Mouse (Mus musculus) gastrocnemius, adult 18-20 months (tissue): ENCODE results near the gene Vps16. TPM values are rescaled to one million over a fixed set of nuclear protein-coding genes. Genes with fewer than 3 reads are reported as not detected.

Experiments
- DNase-seq: peaks from one replicate; pipeline ENCODE4 v3.0.0; 2021; ENCODE audit warnings: low spot score
- total RNA-seq, 2 experiments: library from RNA; stranded (reverse); gene quantifications; 2 replicates each; pipeline ENCODE4 v1.2.3; 2021

The Vps16 gene
- total RNA-seq, 2 experiments from 2014 or later, result 17.6 to 19.2 TPM

DNA sequence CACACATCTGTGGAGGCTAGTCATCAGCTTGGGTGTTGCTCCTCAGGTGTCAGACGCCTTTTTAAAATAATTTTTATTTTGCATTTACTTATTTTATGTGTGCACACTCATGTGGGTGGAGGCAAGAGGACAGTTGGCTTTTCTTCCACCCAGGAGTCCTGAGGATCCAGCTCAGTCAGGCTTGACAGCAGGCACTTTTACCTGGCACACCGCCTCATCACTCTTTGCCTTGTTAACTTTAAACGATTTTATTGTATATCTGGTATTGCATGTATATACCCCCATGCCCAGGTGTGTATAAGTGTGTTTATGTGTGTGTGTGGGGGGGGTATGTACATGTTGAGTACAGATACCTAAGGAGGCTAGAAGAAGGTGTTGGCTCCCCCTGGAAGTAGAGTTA is 33.7 kb downstream of the Vps16 start:
- DNase-seq, result no peak

DNA sequence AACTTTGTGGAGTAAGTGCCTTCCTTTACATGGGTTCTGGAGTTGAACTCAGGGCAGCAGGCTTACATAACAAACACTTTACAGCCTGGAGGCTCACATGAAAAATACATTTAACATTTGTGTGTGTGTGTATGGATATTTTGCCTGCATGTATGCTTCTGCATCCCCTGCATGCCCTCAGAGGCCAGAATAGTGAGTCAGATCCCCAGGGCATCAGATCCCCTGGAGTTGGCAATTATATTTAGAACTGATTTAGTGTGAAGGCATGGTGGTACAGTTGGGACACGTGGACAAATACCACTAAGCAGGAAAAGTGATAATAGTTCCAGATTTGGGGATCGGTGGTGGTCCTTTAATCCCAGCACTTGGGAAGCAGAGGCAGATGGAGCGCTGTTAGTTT is 35.4 kb downstream of the Vps16 start:
- DNase-seq, result no peak

DNA sequence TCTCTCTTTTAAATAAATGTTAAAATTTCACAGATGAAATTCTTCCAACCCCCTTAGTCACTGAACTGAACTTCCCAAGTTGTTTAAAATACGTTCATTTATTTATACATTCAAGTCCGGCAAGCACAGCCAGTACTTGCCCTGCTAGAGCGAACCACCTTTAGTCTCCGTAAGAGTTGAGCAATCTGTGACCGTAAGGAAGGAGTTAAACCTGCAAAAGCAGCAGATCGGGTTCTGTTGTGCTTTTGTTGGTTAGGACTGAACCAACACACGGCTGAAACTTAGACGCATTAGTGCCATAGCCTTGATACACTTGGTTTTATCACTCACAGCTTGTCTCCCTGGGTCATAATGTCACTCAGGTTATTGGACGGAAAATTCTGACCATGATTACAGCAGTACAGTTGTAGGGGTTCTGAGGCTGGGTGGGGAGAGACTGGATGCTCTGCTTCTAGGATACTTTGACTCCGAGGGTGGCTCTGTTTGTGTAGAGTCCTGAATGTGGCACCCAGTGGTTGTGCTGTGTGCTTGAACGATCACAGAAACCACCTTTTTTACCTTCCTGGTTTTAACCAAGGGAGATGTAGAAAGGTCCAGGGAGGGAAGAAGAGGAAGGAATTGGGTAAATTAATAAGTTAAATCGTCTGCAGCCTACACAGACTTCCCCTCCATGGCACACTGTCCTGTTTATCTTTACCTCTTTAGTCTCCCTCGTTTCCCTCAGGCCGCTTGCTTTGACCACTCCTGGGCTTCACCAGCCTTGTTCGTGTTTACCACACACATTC is 37.3 kb downstream of the Vps16 start:
- no peak for DNase-seq

DNA sequence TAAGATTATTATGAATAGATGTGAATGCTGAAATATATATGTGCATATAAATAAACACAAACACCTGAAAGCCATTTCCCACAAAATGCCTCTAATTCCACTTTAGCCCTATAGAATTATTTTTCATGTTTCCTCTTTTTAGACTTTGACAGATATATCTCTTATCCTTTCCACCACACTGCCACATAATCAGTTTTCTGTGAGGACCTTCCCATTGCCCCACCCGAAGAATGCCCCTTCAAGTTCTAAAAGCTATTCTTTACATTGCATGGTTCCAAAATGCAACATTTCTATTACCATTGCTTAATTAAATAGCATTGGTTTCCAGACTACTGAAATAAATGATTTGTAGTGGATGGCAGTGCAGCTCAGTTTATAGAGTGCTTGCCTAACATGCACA is 42.3 kb downstream of the Vps16 start:
- no peak for DNase-seq

DNA sequence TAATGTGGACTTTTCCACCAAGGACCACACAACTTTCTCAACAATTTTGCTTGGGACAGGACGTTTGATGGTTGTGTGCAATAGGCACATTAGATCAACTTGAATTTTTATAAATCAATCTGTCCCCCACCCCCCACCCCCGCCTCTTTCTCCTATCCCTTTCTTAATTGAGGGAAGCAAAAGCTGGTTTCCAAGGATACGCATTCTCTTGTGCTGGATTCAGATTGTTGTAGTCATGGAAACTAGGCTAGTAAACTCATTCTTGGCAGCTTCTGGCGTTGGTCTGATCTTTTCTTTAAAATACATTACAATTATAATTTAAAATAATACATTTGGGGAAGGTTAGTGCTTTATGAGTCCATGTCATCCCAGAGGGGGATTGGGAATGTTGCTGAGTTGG is 45.2 kb downstream of the Vps16 start:
- no peak for DNase-seq

DNA sequence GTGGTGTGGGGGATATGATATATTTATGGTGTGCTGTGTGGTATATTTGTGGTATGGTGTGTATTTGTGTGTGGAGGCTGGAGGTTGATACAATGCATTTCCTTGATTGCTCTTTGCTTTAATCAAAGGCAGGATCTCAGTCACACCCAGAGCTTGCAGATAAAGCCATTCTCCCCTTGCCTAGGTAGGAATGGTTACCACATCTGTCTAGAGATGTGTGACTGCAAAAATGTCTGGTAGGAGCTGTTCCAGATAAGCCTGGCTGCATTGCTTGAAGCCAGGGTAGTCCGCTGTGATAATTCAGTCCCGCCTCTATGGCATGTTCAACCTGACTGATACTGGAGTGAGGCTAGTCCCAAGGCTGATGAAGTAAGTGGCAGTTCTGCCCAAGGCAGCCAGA is 45.8 kb downstream of the Vps16 start:
- DNase-seq, result no peak

DNA sequence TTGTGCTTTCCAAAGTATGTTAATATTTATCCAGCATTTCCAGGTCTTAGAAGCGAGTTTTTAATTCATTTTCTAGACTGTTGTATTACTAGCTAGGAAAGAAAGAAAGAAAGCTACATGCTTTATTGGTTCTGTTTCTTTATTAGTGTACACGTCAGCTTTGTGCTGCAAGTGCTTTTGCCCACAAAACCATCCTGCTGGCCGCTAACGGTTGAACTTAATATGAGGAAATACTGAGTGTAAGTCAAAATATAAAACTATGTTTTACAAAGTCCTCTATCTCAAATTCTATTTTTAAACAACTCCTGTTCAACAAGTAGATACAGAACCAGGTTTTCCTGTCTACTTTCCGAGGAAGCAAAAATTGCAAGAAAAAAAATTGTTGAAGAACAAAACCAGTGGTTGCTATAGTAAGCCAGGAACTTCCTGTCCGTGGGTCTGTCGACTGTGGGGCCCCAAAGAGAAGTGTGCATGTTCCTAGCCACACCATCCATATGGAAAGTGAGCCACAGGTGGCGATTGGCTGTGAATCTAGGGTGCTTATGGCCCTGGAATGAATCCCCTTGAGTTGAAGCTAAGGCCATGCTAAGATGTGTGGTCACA is 48.9 kb downstream of the Vps16 start:
- DNase-seq, result no peak

DNA sequence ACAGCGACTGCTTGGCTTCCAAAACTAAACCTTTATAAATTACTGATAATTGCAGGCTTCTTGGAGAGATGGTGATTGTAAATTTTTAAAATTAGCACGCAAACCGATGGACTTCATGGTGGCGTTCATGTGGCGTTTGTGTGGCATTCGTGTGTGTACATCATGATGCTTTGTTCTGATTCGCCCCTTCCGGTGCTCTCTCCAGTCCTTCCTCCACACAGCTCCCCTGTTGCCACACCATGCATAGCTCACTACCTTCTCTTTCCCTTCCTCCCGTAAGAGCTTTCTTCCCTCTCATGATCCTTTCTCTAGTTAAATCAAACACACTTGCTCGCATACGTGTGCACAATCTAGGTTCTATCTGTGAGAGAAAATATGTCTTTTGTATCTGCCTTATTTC is 51.6 kb downstream of the Vps16 start:
- DNase-seq, result no peak

DNA sequence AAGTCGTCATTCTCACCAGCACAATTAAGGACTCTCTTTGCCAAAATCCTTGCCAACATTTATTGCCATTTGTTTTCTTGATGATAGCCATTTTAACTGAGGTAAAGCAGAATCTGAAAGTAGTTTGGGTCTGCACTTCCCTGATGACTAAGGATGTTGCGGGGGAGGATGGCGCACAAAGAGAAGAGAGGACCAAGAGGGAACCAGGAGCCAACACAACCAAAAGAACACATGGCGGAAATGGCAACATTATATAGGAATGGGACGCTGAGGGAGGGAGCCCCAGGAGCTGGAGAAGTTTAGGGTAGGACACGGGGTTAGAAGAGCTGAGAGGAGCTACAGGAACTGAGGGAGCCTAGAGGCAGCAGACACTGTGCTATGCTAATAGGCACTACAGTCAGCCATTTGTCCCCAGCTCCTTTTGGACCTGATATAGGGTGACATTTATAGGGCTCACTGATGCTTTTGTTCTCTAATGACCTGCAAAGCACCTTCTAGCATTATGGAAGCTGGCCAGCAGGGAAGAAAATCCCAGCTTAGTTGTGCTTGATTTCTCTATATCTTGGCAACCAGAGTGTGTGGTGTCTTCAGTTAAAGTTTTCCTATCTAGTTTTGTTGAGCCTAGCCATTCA is 52.6 kb downstream of the Vps16 start:
- no peak for DNase-seq

DNA sequence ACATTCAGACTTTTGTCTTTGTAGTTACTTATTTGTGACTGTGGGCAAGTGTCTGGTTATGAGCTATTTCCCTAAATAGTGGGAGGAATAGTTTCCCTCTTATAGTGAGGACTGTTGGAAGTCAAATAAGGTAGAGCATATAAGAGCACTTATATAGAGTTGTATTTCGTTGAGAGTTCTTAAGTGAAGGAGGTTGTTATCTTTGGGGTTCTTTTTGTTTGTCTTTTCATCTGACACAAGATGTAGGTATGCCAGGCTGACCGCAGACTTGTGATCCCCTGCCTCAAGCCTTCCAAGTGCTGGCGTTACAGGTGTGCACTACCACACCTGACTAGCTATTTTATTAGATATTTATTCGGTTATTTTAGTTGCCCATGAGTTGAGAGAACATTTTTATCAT is 58.0 kb downstream of the Vps16 start:
- DNase-seq, result no peak

DNA sequence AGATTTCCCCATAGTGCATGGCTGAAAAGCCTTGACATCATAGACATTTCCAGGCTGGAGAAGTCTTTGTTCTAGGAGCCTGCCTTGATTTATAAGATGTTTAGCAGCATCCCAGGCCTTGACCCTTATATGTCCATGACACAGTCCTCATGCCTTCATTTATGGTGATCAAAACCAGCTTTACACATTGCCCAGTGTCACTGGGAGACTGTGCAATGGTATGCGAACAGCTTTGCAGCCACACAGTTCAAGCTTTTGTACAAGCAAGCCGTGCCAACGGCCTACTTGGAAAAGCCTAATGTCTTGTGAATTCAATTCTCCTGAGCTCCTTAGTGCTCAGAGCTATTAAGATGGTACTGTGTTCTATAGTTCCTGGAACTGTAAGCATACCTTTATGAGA is 58.6 kb downstream of the Vps16 start:
- no peak for DNase-seq

DNA sequence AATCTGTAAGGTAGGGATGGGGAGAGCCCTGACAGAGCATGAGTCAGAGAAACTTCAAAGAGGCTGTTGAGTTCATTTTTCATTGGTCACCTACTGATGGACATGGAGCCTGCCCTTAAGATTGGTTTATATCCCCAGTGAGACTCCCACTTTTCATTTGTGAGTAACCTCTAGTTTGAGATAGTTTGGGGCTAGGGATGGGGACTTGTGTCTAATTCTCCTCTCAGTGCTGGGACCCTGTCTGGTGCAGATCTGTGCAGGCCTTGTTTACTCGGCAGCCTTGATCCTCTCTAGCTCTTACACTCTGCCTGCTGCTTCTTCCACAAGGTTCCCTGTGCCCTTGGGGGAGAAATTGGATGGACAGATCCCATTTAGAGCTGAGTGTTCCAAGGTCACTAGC is 60.1 kb downstream of the Vps16 start:
- DNase-seq, result no peak

DNA sequence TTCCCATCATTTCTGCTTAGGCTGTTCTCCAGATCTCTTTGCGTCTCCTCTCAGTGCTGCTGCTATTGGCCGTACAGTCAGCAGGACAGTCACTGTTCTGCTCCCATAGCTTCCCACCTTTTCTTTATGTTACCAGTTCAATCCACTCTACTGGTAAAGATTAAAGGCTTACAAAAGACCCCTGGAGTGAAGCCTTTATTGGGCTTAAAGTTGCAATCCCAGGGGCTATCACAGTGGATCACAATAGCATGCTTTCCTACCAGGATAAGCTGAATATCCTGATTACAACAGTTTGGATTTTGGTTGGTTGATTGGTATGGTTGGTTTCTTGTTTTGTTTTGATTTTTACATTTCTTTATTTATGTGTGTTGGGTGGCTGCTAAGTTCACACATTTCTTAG is 63.9 kb downstream of the Vps16 start:
- DNase-seq, result no peak

DNA sequence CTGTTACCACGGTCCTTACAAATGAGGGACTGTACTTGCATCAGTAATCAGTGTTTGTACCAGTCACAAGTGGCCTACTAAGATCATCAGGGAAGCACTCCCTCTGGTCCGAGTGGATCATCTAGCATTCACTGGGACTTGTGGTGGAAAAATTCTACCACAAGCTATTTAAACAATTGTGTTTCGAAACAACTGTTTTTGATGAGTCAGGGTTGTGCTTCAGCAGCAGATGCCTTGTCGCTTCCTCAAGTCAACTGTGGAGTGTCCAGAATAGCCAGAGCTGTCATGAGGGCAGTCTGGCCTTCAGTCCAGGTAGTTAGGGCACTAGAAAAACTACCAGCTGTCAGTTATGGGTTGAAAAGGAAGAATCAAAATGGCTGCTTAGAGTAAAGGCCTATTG is 64.5 kb downstream of the Vps16 start:
- no peak for DNase-seq

DNA sequence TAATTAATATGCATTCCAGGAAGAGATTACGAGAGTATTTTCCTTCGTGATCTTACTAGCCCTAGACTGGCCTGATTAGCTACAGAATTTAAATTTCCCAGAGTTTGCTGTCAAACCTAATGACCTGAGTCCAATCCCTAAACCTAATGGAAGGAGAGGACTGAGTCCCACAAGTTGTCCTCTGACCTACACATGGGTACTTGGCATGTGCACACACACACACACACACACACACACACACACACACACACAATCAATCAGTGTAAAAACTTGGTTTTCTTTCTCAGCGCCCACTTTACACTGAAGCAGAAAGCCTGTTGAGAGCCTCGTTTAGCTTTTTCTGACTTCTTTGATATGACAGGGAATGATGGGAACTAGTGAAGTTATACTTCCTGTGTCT is 67.0 kb downstream of the Vps16 start:
- DNase-seq, result no peak

DNA sequence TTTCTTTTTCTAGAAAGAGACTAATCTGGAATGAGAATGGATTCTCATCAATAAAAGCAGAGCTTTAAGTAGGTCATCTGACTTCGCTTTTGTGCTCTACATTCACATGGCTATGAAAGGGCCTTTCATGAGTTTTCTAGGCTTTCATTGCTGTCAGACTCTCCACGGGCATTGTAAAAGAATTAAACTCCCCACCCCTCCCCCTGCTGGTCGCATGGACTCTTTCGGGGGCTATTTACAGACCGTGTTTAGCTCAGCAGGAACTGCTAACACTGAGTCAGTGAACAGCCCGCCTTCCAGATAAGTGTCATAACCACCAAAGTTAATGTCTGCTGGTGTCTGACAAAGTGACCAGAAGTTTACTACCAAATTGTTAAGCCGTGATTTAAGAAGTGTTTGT is 67.4 kb downstream of the Vps16 start:
- DNase-seq, result peak; percentile 42

Other genes with a start within 250 kb of the Vps16 start
- gene Snrpb, start 244.9 kb upstream of the Vps16 start, total RNA-seq, result 100 to 1,000 TPM; 122 to 131 TPM
- gene Tmc2, start 229.1 kb upstream of the Vps16 start, total RNA-seq, result not detected
- gene Nop56, start 149.9 kb upstream of the Vps16 start, total RNA-seq, result 10 to 100 TPM; 23.8 to 29.5 TPM
- 100 to 1,000 TPM; 450 to 457 TPM for gene Idh3b, start 139.8 kb upstream of the Vps16 start, total RNA-seq
- under 1 TPM; 0.27 to 0.43 TPM for gene Ebf4, start 129.2 kb upstream of the Vps16 start, total RNA-seq
- gene Cpxm1, start 26.8 kb upstream of the Vps16 start, total RNA-seq, result 1 to 10 TPM; 2.2 to 2.4 TPM
- gene Gm28372, start 19.1 kb upstream of the Vps16 start, total RNA-seq, result not detected
- gene 1700020A23Rik, start 19.1 kb upstream of the Vps16 start, total RNA-seq, result not detected
- gene Tmem239, start 17.9 kb upstream of the Vps16 start, total RNA-seq, result not detected
- gene Pced1a, start 362 bp downstream of the Vps16 start, total RNA-seq, result 1 to 10 TPM; 4.2 to 4.8 TPM
- 10 to 100 TPM; 14.8 to 18.9 TPM for gene Ptpra, start 25.9 kb downstream of the Vps16 start, total RNA-seq
- 10 to 100 TPM; 45.8 to 46.0 TPM for gene Mrps26, start 139.4 kb downstream of the Vps16 start, total RNA-seq
- not detected for gene Oxt, start 151.8 kb downstream of the Vps16 start, total RNA-seq
- not detected for gene Avp, start 158.2 kb downstream of the Vps16 start, total RNA-seq
- gene Fastkd5, start 205.7 kb downstream of the Vps16 start, total RNA-seq, result 1 to 10 TPM; 5.8 to 6.2 TPM
- 1 to 10 TPM; 5.2 TPM for gene Ubox5, start 205.7 kb downstream of the Vps16 start, total RNA-seq
- gene Lzts3, start 218.5 kb downstream of the Vps16 start, total RNA-seq, result 1 to 10 TPM; 2.3 to 3.2 TPM
- gene Ddrgk1, start 240.3 kb downstream of the Vps16 start, total RNA-seq, result 100 to 1,000 TPM; 117 to 118 TPM
- gene Itpa, start 243.3 kb downstream of the Vps16 start, total RNA-seq, result 10 to 100 TPM; 11.5 to 12.7 TPM